Mouse (Mus musculus) ES-E14 (cell line): ENCODE data around the gene Per1. TPM values are rescaled to one million over a fixed set of nuclear protein-coding genes. Genes with fewer than 3 reads are reported as not detected.

Experiments
- DNase-seq: peaks from one replicate; pipeline ENCODE4 v3.0.0-alpha.2; 2013; ENCODE audit warnings: low read depth, low spot score
- H3K27ac ChIP-seq: 2 replicates; pipeline ENCODE4 v1.5.1; 2012; ENCODE audit warnings: low read depth, mild to moderate bottlenecking, low read length, moderate library complexity, mixed read lengths; ENCODE audit not compliant: poor library complexity, insufficient read depth, severe bottlenecking
- H3K36me3 ChIP-seq: 2 replicates; pipeline ENCODE4 v1.6.1; 2012; ENCODE audit warnings: mild to moderate bottlenecking, low read length, moderate library complexity, mixed read lengths; ENCODE audit not compliant: control insufficient read depth, poor library complexity, insufficient read depth, severe bottlenecking
- H3K4me1 ChIP-seq, 2 experiments: fragments of 150-350 bp in 1 of 2; sonication (generic) in 1 of 2; 2 replicates each; pipeline ENCODE4 v1.6.1; 2012; ENCODE audit warnings: low read length in 2 of 2, mild to moderate bottlenecking in 1 of 2, mixed read lengths in 1 of 2; ENCODE audit not compliant: control insufficient read depth in 2 of 2, insufficient read depth in 2 of 2, poor library complexity in 1 of 2
- H3K4me3 ChIP-seq, 2 experiments: fragments of 150-350 bp in 1 of 2; sonication (generic) in 1 of 2; 2 replicates each; pipeline ENCODE4 v1.5.1; 2012; ENCODE audit warnings: low read length in 2 of 2, low read depth in 1 of 2, mild to moderate bottlenecking in 1 of 2, mixed read lengths in 1 of 2; ENCODE audit not compliant: insufficient read depth in 1 of 2, poor library complexity in 1 of 2, severe bottlenecking in 1 of 2
- H3K9ac ChIP-seq: 2 replicates; pipeline ENCODE4 v1.6.1; 2012; ENCODE audit warnings: low read depth, mild to moderate bottlenecking, low read length, mixed read lengths; ENCODE audit not compliant: poor library complexity, insufficient read depth, severe bottlenecking
- H3K9me3 ChIP-seq: fragments of 150-350 bp; sonication (generic); 2 replicates; pipeline ENCODE4 v1.6.1; 2012; ENCODE audit warnings: low read depth, mild to moderate bottlenecking, low read length; ENCODE audit not compliant: control insufficient read depth, insufficient read depth
- CHD2 ChIP-seq: IDR thresholded peaks from 2 replicates; pipeline ENCODE4 v1.6.1; 2014; ENCODE audit warnings: mild to moderate bottlenecking, low read depth, low read length, inconsistent platforms
- HCFC1 ChIP-seq: IDR thresholded peaks from 2 replicates; pipeline ENCODE4 v1.6.1; 2012; ENCODE audit warnings: low read length, inconsistent platforms, borderline replicate concordance; ENCODE audit not compliant: insufficient read depth
- MAFK ChIP-seq: IDR thresholded peaks from 2 replicates; pipeline ENCODE4 v1.6.1; 2014; ENCODE audit warnings: mild to moderate bottlenecking, low read depth, low read length, inconsistent platforms; ENCODE audit not compliant: insufficient read depth
- ZC3H11A ChIP-seq: IDR thresholded peaks from 2 replicates; pipeline ENCODE4 v1.6.1; 2012; ENCODE audit warnings: low read depth, mild to moderate bottlenecking, inconsistent platforms, low read length, borderline replicate concordance
- ZNF384 ChIP-seq: IDR thresholded peaks from 2 replicates; pipeline ENCODE4 v1.6.1; 2012; ENCODE audit warnings: low read depth, low read length, inconsistent platforms
- in situ Hi-C, 2 experiments: fragments of 600-800 bp; cut with MboI; formaldehyde crosslinking; loops; one replicate each; pipeline ENCODE4 v1.15.1; 2025; ENCODE audit warnings: low sequenced_read_pairs in 2 of 2, inconsistent platforms in 1 of 2; ENCODE audit not compliant: unreplicated experiment in 2 of 2
- total RNA-seq: library from RNA; depleted of rRNA; stranded (reverse); fragments of 300-350 nt; gene quantifications from 2 replicates; pipeline ENCODE4 v1.2.3, GENCODE M21; 2012

Gene Per1
- total RNA-seq, 1 experiment: 6.0 TPM

DNA sequence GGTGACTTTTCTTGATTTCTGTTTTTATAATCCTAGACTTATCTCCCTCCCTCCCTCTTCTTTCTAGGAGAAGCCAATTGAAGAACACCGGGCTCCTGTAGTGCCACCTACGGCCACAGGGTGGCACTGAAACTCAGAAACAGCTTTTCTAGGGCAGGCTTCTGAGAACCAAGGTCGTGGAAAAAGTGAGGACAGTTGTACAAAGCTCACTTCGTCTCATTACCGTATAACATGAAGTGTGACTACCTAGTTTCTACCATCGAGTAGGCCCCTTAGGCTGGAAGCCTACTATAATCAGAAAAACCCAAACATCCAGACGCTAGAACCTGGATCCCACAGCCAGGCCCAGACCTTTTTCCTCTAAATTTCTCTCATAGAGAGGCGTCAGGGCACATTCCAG lies 28.1 kb upstream of the Per1 start:
- Histone ChIP-seq H3K4me3 (peak overlapping the region; percentile 54 to 65), H3K4me1 (peaks cover 3 to 5% of the 10 kb centered on the region in 2 experiments; a peak in 2 of 4 replicates), H3K9me3 (no peaks in the 10 kb centered on the region), H3K27ac (no peak overlapping the region), H3K36me3 (no peaks in the 10 kb centered on the region), H3K9ac (peak overlapping the region; percentile 31; the same call in 1 of the 2 replicates)
- in situ Hi-C loops: no loop called here
- TF ChIP-seq MAFK (no peak), ZC3H11A (no peak), ZNF384 (no peak), HCFC1 (no peak), CHD2 (no peak)
- DNase-seq: peak; percentile 93

DNA sequence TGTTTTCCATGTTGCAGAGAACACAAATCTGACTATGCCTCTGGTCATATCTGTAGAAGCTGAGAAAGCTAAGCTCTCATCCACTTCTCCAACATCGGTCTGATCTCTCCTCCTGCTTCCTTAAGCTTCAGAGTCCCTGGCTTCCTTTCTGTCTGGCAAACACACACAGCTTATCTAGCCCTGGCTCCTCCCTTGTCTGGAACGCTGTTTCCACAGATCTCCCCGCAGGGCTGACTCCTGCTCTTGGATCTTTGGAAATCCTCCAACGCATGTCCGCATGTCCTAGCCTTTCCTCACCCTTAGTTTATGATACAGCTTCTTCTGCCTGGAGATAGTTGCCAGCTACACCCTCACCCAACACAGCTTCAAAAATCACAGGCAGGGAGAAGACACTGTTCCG lies 27.4 kb upstream of the Per1 start:
- TF ChIP-seq HCFC1 (no peak), ZNF384 (no peak), MAFK (no peak), CHD2 (no peak), ZC3H11A (no peak)
- H3K36me3 ChIP-seq: no peaks in the 10 kb centered on the region
- in situ Hi-C loops: no loop called here
- no peak overlapping the region for H3K4me3 ChIP-seq
- H3K9me3 ChIP-seq: no peaks in the 10 kb centered on the region
- no peak overlapping the region for H3K9ac ChIP-seq
- no peak for DNase-seq
- H3K27ac ChIP-seq: no peak overlapping the region
- peaks cover 5 to 6% of the 10 kb centered on the region in 2 experiments; a peak in 2 of 4 replicates for H3K4me1 ChIP-seq

DNA sequence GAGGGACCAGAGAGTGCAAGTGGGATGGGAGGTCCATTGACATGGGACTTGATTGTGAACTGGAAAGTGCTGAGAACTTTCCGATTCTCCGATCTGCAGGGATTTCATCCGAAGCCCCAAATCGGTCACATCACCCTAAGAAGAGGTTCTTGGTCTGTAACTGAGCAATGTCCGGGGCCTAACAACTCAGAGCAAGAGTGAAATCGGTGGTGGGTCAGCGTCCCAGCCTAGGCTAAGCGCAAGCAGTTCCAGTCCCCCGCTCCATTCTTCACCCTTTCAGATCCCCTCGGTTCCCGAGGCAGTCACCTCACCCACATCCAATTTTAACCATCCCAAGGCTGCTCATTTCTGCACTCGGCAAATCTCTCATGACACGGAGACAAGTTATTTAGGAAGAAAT lies 24.9 kb upstream of the Per1 start:
- Histone ChIP-seq H3K4me3 (peak overlapping the region; percentile 69 to 80), H3K27ac (peak overlapping the region; percentile 5), H3K9me3 (no peaks in the 10 kb centered on the region), H3K9ac (peak overlapping the region; percentile 84), H3K36me3 (no peaks in the 10 kb centered on the region), H3K4me1 (peaks cover 5 to 8% of the 10 kb centered on the region in 2 experiments; a peak in 2 of 4 replicates)
- TF ChIP-seq CHD2 (no peak), HCFC1 (no peak; the same call in 1 of the 2 replicates), ZC3H11A (no peak), ZNF384 (no peak), MAFK (no peak)
- in situ Hi-C loops: no loop called here
- no peak for DNase-seq

DNA sequence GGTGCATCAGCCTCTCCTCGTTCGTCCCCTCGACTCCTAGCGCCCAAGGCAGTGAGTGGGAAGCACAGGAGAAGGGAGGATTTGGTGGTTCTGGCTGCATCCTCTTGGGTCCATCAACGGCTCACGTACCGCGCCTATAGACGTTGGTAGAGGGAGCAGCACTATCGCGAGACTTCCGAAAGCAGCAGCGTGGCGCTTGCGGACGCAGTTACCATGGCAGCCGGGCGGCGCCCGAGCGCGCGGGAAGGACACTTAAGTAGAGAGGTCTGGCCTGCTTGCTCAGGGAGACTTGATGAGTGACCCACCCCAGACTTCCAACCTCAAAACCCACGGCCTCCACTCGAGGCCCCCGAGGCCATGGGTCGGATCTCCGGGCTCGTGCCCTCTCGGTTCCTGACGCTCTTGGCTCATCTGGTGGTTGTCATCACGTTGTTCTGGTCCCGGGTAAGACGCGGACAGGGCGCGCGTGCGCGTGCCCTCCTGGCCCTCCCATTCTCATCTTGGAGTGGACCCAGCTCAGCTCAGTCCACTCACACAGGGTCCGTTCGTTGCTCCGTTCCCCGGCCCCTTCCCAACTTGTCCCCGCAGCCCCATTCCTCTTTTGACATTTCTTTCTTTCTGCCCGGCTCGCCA lies 24.3 kb upstream of the Per1 start, which contains the start of gene Tmem107:
Gene Tmem107 (plus strand): TSS at position 217 of the 633 bp plus-strand sequence.
- Histone ChIP-seq H3K27ac (peak within 1 kb of the TSS; percentile 5), H3K9me3 (no peaks in the 10 kb centered on the region), H3K4me3 (peak within 1 kb of the TSS; percentile 69 to 80), H3K4me1 (peaks cover 5 to 8% of the 10 kb centered on the region in 2 experiments; a peak in 2 of 4 replicates), H3K36me3 (no peaks in the 10 kb centered on the region), H3K9ac (peak within 1 kb of the TSS; percentile 84)
- DNase-seq: peak; percentile 83
- in situ Hi-C loops: no loop called here
- TF ChIP-seq HCFC1 (peak; percentile 51; the same call in 1 of the 2 replicates), MAFK (no peak), ZC3H11A (no peak), CHD2 (peak; percentile 98), ZNF384 (no peak)
